Comparison of ENCODE assay signal across 8 mouse cellular contexts in the genomic region with DNA sequence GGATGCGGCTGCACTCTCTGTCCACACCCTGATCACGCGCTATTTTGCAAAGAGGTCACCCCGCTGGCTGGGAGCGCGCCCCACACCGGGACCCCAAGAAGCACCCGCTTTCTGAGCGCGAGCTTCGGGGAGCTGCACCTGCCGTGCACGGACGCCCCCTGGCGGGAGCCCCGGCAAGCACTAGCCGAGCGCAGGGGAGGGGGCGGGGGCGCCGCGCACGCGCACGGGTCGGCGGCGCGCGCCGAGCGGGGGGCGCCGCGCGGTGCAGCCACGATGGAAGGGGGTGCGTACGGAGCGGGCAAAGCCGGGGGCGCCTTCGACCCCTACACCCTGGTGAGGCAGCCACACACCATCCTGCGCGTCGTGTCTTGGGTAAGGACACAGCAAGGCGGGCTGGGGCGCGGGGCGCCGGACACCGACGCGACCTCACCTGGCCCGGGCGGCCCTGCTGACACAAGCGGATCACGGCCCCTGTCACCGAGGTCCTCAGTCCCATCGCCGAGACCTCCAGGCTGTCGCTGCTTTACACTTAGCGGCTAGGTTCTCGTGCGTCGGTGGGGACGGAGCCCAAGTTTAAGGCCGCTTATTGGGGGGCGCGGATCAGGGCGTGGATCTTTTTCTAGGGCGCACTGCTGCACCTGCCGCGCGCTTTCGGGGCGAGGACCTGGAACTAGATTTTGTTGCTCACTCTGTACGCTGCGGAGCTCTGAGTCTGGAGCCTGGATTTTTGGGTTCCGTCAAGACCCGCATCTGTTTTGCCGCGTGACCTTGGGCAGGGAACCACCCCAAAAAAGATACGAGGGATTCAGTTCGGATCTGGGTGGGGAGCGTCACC. TPM values are rescaled to one million over a fixed set of nuclear protein-coding genes. Genes with fewer than 3 reads are reported as not detected.
DNase-seq lines count a peak whose midpoint lies in the region; ATAC-seq lines count a peak whose summit lies in the region.

A gene (plus strand): TSS at position 214 of the 835 bp plus-strand sequence.
A gene (minus strand): TSS at position 748 of the 835 bp plus-strand sequence.

- peaks cover 19% of the 10 kb centered on the region for H3K4me1 ChIP-seq in hindbrain, embryonic 12.5 days

- H3K4me2 ChIP-seq in hindbrain, embryonic 12.5 days (replicated peaks), result peak within 1 kb of the TSS; percentile 94

- no peaks in the 10 kb centered on the region for H3K36me3 ChIP-seq in hindbrain, embryonic 12.5 days

- peak; percentile 73 for ATAC-seq in hindbrain, embryonic 12.5 days (ENCODE audit: low FRiP score)

- no peak within 1 kb of the TSS for H3K27ac ChIP-seq in hindbrain, embryonic 12.5 days

- H3K4me3 ChIP-seq in hindbrain, embryonic 12.5 days, result peak within 1 kb of the TSS; percentile 72

- H3K9ac ChIP-seq in hindbrain, embryonic 12.5 days, result peak within 1 kb of the TSS; percentile 78

- peak; percentile 84 for DNase-seq in MN1 (ENCODE audit: low spot score)
- DNase-seq in cerebellum, adult 9-11 months, result peak; percentile 88
- DNase-seq in frontal cortex, postnatal 25 days (ENCODE audit: low spot score in 2 of 2), result peak; percentile 71 to 76
- DNase-seq in layer of hippocampus, postnatal 25 days (ENCODE audit: extremely low spot score in 1 of 2, low spot score in 1 of 2), result peak; percentile 94
- peak; percentile 68 for DNase-seq in lung, postnatal 10 days
- DNase-seq in ovary, postnatal 14 days (ENCODE audit: low spot score), result peak; percentile 72
- DNase-seq in thymus, postnatal 10 days (ENCODE audit: low spot score in 2 of 2), result peak; percentile 82 to 95

- 1% methylated on average over 73 of the region's 86 CpGs for whole genome bisulfite sequencing in hindbrain, embryonic 12.5 days

- peaks cover 40% of the 10 kb centered on the region for H3K27me3 ChIP-seq in hindbrain, embryonic 12.5 days

- no peaks in the 10 kb centered on the region for H3K9me3 ChIP-seq in hindbrain, embryonic 12.5 days (replicated peaks)

RNA-seq across cellular contexts. Expression of the first gene that starts in this region (rescaled TPM):
- 11.6 and 14.3 TPM in 2 replicates for polyA plus RNA-seq in hindbrain, embryonic 12.5 days (2016; fragmentation: Nextera tagmentation; extraction: Ambion mirVana)
- total RNA-seq in layer of hippocampus, postnatal 25 days (2021), result 100 to 1,000 TPM; 387 to 409 TPM

RNA-seq across cellular contexts. Expression of the second gene that starts in this region (rescaled TPM):
- 642 and 670 TPM in 2 replicates for polyA plus RNA-seq in hindbrain, embryonic 12.5 days (2016; fragmentation: Nextera tagmentation; extraction: Ambion mirVana)
- 100 to 1,000 TPM; 494 to 606 TPM for total RNA-seq in layer of hippocampus, postnatal 25 days (2021)
